Mouse (Mus musculus) neural tube, embryonic 11.5 days (tissue): Measurements from ENCODE around the gene Tekt3. TPM values are rescaled to one million over a fixed set of nuclear protein-coding genes. Genes with fewer than 3 reads are reported as not detected.

Source experiments
- ATAC-seq: fragments of 200-750 bp; cut with Nextera tagmentation; 2 replicates; pipeline ENCODE4 v1.8.0; 2017; ENCODE audit warnings: moderate number of reproducible peaks, mild to moderate bottlenecking, moderate TSS enrichment, moderate library complexity; ENCODE audit not compliant: insufficient read depth, low FRiP score, low TSS enrichment
- DNase-seq: peaks from one replicate; pipeline ENCODE4 v3.0.0-alpha.2; 2015; ENCODE audit warnings: low spot score
- H3K27ac ChIP-seq: fragments of 300-500 bp; sonication (generic); 2 replicates; pipeline ENCODE4 v1.5.1; 2014; ENCODE audit warnings: low read depth, mild to moderate bottlenecking, low read length
- H3K27me3 ChIP-seq: fragments of 300-500 bp; sonication (generic); 2 replicates; pipeline ENCODE4 v1.6.1; 2014; ENCODE audit warnings: mild to moderate bottlenecking, low read length, mixed read lengths; ENCODE audit not compliant: control insufficient read depth, insufficient read depth
- H3K36me3 ChIP-seq: fragments of 300-500 bp; sonication (generic); 2 replicates; pipeline ENCODE4 v1.6.1; 2014; ENCODE audit warnings: mild to moderate bottlenecking, low read length, moderate library complexity, mixed read lengths; ENCODE audit not compliant: control insufficient read depth, insufficient read depth
- H3K4me1 ChIP-seq: fragments of 300-500 bp; sonication (generic); 2 replicates; pipeline ENCODE4 v1.6.1; 2014; ENCODE audit warnings: low read length, mixed read lengths; ENCODE audit not compliant: control insufficient read depth, insufficient read depth
- H3K4me2 ChIP-seq: fragments of 300-500 bp; sonication (generic); 2 replicates; pipeline ENCODE4 v1.6.1; 2014; ENCODE audit warnings: low read depth, mild to moderate bottlenecking, moderate library complexity
- H3K4me3 ChIP-seq: fragments of 300-500 bp; sonication (generic); 2 replicates; pipeline ENCODE4 v1.5.1; 2014; ENCODE audit warnings: low read depth, low read length
- H3K9ac ChIP-seq: fragments of 300-500 bp; sonication (generic); 2 replicates; pipeline ENCODE4 v1.6.1; 2014; ENCODE audit warnings: mild to moderate bottlenecking, low read length
- H3K9me3 ChIP-seq: fragments of 300-500 bp; sonication (generic); 2 replicates; pipeline ENCODE4 v1.6.1; 2016; ENCODE audit warnings: low read length; ENCODE audit not compliant: control insufficient read depth
- WGBS: fragments of 180-500 bp; shearing (Covaris S2); extraction: QIAGEN DNeasy Blood & Tissue Kit; methylation state at CpG from one replicate; pipeline ENCODE4 v1.1.7; 2014; 5-methylcytosine and 5-hydroxymethylcytosine counted together
- polyA plus RNA-seq: library from polyadenylated mRNA; unstranded; fragments of >200 nt; fragmentation: Nextera tagmentation; extraction: Ambion mirVana; gene quantifications from 2 replicates; pipeline ENCODE4 v1.2.1, GENCODE M21; 2014

Gene Tekt3
- polyA plus RNA-seq, 1 experiment from 2014 or later: not detected

DNA sequence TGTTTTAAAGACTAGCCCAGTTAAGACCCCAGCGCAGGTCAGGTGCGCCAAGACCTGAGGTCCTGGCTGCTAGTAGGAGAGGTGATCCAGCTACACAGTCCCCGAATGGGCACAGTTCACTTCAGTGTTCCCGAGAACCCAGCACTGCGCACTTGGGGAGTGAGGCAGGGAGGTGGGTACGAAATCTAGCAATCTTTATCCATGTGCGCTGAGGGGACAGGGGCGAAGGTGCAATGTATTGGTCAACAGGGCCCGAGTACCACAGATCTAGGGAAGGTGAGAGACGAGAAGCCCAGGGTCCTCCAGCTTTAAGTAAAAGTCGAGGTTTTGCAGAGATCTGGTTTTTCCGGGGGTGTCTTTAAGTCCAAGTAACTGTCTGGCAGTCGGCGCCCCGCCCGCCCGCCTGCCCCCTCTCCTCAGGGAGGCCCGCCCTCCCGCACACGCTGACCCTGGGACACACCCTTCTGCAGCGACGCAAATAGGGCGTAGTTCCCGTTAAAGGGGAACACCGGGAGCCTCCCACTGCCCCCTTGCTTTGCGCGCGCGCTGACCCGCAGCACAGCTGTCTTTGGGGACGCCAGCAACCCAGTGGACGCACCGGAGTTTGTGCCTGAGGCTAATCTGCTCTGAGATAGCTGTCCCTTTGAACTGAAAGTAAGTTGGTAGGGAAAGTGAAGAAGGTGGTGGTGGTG lies 69.7 kb downstream of the Tekt3 start:
- DNase-seq (peak; percentile 35), ATAC-seq (no peak)
- 4% methylated on average over 33 of the region's 33 CpGs for WGBS
- no peak overlapping the region for H3K9ac ChIP-seq
- H3K9me3 ChIP-seq: no peaks in the 10 kb centered on the region
- H3K4me1 ChIP-seq: no peaks in the 10 kb centered on the region; the same call in 1 of the 2 replicates
- H3K4me3 ChIP-seq: peak overlapping the region; percentile 56
- no peak overlapping the region for H3K27ac ChIP-seq
- peak overlapping the region; percentile 96 for H3K4me2 ChIP-seq
- peaks cover 38% of the 10 kb centered on the region for H3K27me3 ChIP-seq
- no peaks in the 10 kb centered on the region for H3K36me3 ChIP-seq

- H3K9me3 ChIP-seq: no peaks in the 10 kb centered on the region
- H3K4me1 ChIP-seq: no peaks in the 10 kb centered on the region; the same call in 1 of the 2 replicates
- H3K4me2 ChIP-seq: peak overlapping the region; percentile 96
- DNase-seq (peak; percentile 35), ATAC-seq (no peak)
- H3K9ac ChIP-seq: no peak overlapping the region
- no peaks in the 10 kb centered on the region for H3K36me3 ChIP-seq
- H3K4me3 ChIP-seq: peak overlapping the region; percentile 56
- no peak overlapping the region for H3K27ac ChIP-seq
- H3K27me3 ChIP-seq: peaks cover 38% of the 10 kb centered on the region
- 6% methylated on average over 11 of the region's 11 CpGs for WGBS
Observed at GRCm38 (mm10) chr11:63131693-63132040, 70.2 kb downstream of the Tekt3 start.

GRCm38 (mm10) chr11:63132151-63132500 lies 70.7 kb downstream of the Tekt3 start:
- H3K9ac ChIP-seq: peak overlapping the region; percentile 79
- H3K4me2 ChIP-seq: peak overlapping the region; percentile 96
- under 1% methylated on average over 11 of the region's 11 CpGs for WGBS
- ATAC-seq (no peak), DNase-seq (no peak)
- no peaks in the 10 kb centered on the region for H3K9me3 ChIP-seq
- no peaks in the 10 kb centered on the region for H3K36me3 ChIP-seq
- H3K4me1 ChIP-seq: no peaks in the 10 kb centered on the region; the same call in 1 of the 2 replicates
- H3K4me3 ChIP-seq: peak overlapping the region; percentile 56
- H3K27me3 ChIP-seq: peaks cover 38% of the 10 kb centered on the region
- H3K27ac ChIP-seq: no peak overlapping the region

DNA sequence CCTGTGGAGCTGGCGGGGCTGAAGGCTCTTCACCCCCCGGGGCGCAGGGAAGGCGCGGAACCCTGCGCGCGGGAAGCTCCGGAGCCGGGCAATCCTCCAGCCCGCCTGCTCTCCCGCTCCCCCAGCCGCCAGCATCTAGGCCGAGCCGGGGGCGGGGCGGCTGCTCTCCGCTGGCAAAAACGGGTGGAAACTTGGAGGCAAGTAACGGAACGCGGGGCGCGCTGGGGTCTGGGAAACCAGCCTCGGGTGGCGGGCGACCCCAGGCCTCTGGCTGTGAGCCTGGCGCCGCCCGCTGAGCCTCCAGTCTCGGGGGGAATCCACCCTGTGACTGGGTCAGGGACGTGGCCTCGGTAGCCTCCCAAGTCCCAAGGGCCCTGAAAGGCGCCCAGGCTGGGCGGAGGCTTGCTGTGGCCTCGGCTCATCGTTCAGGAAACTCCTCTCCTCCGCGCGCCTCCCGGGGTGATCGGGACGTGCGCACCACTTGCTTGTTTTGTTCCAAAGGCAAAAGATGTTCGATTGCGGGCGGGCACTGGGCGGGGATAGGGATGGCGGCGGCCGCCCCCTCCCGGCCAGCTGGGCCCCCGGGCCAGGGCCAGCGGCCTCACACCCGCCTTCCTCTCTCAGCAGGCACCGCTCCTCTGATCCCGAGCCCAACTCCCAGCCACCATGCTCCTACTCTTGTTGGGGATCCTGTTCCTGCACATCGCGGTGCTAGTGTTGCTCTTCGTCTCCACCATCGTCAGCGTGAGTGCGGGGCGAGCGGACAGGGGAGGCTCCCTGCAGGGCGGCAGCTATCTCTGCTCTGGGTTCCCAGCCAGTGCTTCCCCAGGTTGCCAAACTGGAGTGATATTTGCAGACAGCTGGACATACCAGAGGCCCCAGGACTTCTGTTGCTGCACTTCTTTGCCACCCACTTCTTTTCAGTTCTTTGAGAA lies 71.3 kb downstream of the Tekt3 start:
- no peaks in the 10 kb centered on the region; the same call in 1 of the 2 replicates for H3K4me1 ChIP-seq

GRCm38 (mm10) chr11:63134021-63134420 lies 72.6 kb downstream of the Tekt3 start:
- H3K4me2 ChIP-seq: no peak overlapping the region
- DNase-seq (no peak), ATAC-seq (no peak)
- no peak overlapping the region for H3K27ac ChIP-seq
- H3K27me3 ChIP-seq: peaks cover 38% of the 10 kb centered on the region
- H3K9ac ChIP-seq: no peak overlapping the region
- no peaks in the 10 kb centered on the region; the same call in 1 of the 2 replicates for H3K4me1 ChIP-seq
- 81% methylated on average over 5 of the region's 5 CpGs for WGBS
- H3K9me3 ChIP-seq: no peaks in the 10 kb centered on the region
- H3K36me3 ChIP-seq: no peaks in the 10 kb centered on the region
- H3K4me3 ChIP-seq: no peak overlapping the region

More for the DNA sequence above, 71.3 kb downstream of the Tekt3 start:
- DNase-seq: peak; percentile 77
- Histone ChIP-seq H3K4me2 (peak overlapping the region; percentile 96), H3K27me3 (peaks cover 38% of the 10 kb centered on the region), H3K27ac (peak overlapping the region; percentile 45; the same call in 1 of the 2 replicates), H3K36me3 (no peaks in the 10 kb centered on the region), H3K9ac (peak overlapping the region; percentile 79), H3K9me3 (no peaks in the 10 kb centered on the region), H3K4me3 (peak overlapping the region; percentile 56)
- ATAC-seq: peak; percentile 56
- WGBS: under 1% methylated on average over 65 of the region's 66 CpGs

DNA sequence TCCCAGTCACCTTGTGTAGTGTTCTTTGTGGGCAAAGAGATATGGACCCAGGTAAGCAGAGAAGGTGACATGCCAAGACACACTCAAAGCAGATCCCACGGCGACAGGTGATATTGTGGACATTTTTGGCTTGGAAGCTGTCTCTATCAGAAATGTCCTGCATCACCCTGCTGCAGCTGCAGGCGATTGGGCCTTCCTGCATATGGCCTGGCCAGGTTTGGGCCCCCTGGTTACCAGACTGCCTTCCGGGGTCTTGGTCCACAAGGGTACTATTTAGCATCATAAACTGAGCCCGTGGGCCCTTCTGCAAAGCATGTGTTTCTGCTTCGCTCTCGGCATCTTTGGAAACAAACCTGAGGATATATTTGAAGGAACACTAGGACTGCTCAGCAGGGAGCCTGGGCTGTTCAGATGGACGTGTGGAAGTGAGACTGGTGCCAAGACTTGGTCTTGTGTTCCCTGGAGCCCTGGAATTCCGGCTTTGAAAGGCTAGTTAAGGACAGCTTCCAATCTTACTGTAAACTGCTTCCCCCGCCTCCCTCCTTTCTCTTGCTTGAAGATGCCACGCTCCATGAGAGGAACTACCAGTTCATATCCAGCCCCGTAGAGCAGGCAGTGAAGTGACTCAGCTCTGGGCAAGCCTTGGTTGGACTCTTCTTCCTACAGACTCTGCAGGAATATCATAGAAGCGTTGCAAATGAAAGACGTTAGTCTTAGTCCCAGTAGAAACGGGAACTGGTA lies 73.5 kb downstream of the Tekt3 start:
- H3K36me3 ChIP-seq: no peaks in the 10 kb centered on the region
- H3K4me1 ChIP-seq: no peaks in the 10 kb centered on the region; the same call in 1 of the 2 replicates
- ATAC-seq (no peak), DNase-seq (no peak)
- H3K9me3 ChIP-seq: no peaks in the 10 kb centered on the region
- 72% methylated on average over 15 of the region's 15 CpGs for WGBS
- no peak overlapping the region for H3K27ac ChIP-seq
- no peak overlapping the region for H3K4me3 ChIP-seq
- peaks cover 30% of the 10 kb centered on the region for H3K27me3 ChIP-seq
- no peak overlapping the region for H3K4me2 ChIP-seq
- no peak overlapping the region for H3K9ac ChIP-seq

- H3K9me3 ChIP-seq: no peaks in the 10 kb centered on the region
- H3K4me1 ChIP-seq: no peaks in the 10 kb centered on the region; the same call in 1 of the 2 replicates
- H3K4me2 ChIP-seq: no peak overlapping the region
- no peak overlapping the region for H3K9ac ChIP-seq
- DNase-seq (peak; percentile 90), ATAC-seq (peak; percentile 63; the same call in 1 of the 2 replicates)
- H3K4me3 ChIP-seq: no peak overlapping the region
- WGBS: 5% methylated on average over 8 of the region's 8 CpGs
- peaks cover 24% of the 10 kb centered on the region for H3K27me3 ChIP-seq
- no peaks in the 10 kb centered on the region for H3K36me3 ChIP-seq
- H3K27ac ChIP-seq: no peak overlapping the region
Observed at GRCm38 (mm10) chr11:63135622-63136021, 74.2 kb downstream of the Tekt3 start.

- no peak for ATAC-seq
- 80% methylated on average over 6 of the region's 6 CpGs for WGBS
- Histone ChIP-seq H3K4me2 (no peak overlapping the region), H3K4me3 (no peak overlapping the region), H3K9ac (no peak overlapping the region), H3K27me3 (peaks cover 18% of the 10 kb centered on the region), H3K4me1 (no peaks in the 10 kb centered on the region; the same call in 1 of the 2 replicates), H3K27ac (no peak overlapping the region), H3K9me3 (no peaks in the 10 kb centered on the region), H3K36me3 (no peaks in the 10 kb centered on the region)
- DNase-seq: no peak
Observed at GRCm38 (mm10) chr11:63136205-63136604, 74.8 kb downstream of the Tekt3 start.
